Mouse (Mus musculus) liver, adult 2 months (tissue): ENCODE data around the gene Map3k15. TPM values are rescaled to one million over a fixed set of nuclear protein-coding genes. Genes with fewer than 3 reads are reported as not detected.

Experiments used
- DNase-seq: peaks from one replicate; pipeline ENCODE4 v3.0.0-alpha.2; 2011; ENCODE audit warnings: low read depth, low spot score; ENCODE audit errors: extremely low read depth
- H3K27ac ChIP-seq: fragments of 200-500 bp; replicated peaks from 2 replicates; pipeline ENCODE4 v1.5.1; 2012; ENCODE audit warnings: low read depth, mild to moderate bottlenecking, control low read depth, inconsistent platforms, low read length; ENCODE audit not compliant: insufficient read depth
- H3K27me3 ChIP-seq: fragments of 200-500 bp; 2 replicates; pipeline ENCODE4 v1.6.1; 2012; ENCODE audit warnings: mild to moderate bottlenecking, moderate library complexity, low read length, inconsistent platforms; ENCODE audit not compliant: control insufficient read depth, insufficient read depth
- H3K36me3 ChIP-seq: fragments of 200-500 bp; 2 replicates; pipeline ENCODE4 v1.6.1; 2012; ENCODE audit warnings: low read length, inconsistent platforms; ENCODE audit not compliant: control insufficient read depth, insufficient read depth
- H3K4me1 ChIP-seq: fragments of 200-500 bp; 2 replicates; pipeline ENCODE4 v1.6.1; 2011; ENCODE audit warnings: low read length; ENCODE audit not compliant: control insufficient read depth, insufficient read depth
- H3K4me3 ChIP-seq: fragments of 200-500 bp; 2 replicates; pipeline ENCODE4 v1.5.1; 2011; ENCODE audit warnings: low read depth, mild to moderate bottlenecking, control low read depth, low read length, moderate library complexity; ENCODE audit not compliant: insufficient read depth
- H3K79me2 ChIP-seq: fragments of 200-500 bp; 2 replicates; pipeline ENCODE4 v1.6.1; 2012; ENCODE audit warnings: inconsistent platforms, mild to moderate bottlenecking, low read length, moderate library complexity; ENCODE audit not compliant: control insufficient read depth, insufficient read depth
- H3K9ac ChIP-seq: fragments of 200-500 bp; 2 replicates; pipeline ENCODE4 v1.6.1; 2012; ENCODE audit warnings: low read depth, mild to moderate bottlenecking, control low read depth, inconsistent platforms, low read length
- CTCF ChIP-seq: fragments of 200-500 bp; IDR thresholded peaks from 2 replicates; pipeline ENCODE4 v1.5.1; 2011; ENCODE audit warnings: low read depth, low read length, control low read depth
- POLR2A ChIP-seq: fragments of 200-500 bp; IDR thresholded peaks from 2 replicates; pipeline ENCODE4 v1.6.1; 2011; ENCODE audit warnings: low read length, control low read depth; ENCODE audit not compliant: insufficient read depth; ENCODE audit errors: extremely low read depth
- WGBS: fragments of 180-500 bp; shearing (Covaris S2); methylation state at CpG from one replicate; pipeline ENCODE4 v1.1.7; 2018; 5-methylcytosine and 5-hydroxymethylcytosine counted together
- polyA plus RNA-seq: library from polyadenylated mRNA; depleted of rRNA; stranded (reverse); fragments of >200 nt; gene quantifications from 2 replicates; pipeline ENCODE4 v1.2.3, GENCODE M21; 2012
- total RNA-seq: library from RNA; depleted of rRNA; stranded (reverse); fragments of >200 nt; gene quantifications from 2 replicates; pipeline ENCODE4 v1.2.3, GENCODE M21; 2014

Map3k15 gene
- total and polyA plus RNA-seq, 2 experiments: 0.17 to 0.37 TPM

GRCm38 (mm10) chrX:160107817-160108216, 119.6 kb downstream of the Map3k15 start:
- Histone ChIP-seq H3K4me1 (no peaks in the 10 kb centered on the region), H3K27ac (no peak overlapping the region), H3K36me3 (no peaks in the 10 kb centered on the region), H3K27me3 (no peaks in the 10 kb centered on the region), H3K9ac (no peak overlapping the region), H3K4me3 (no peak overlapping the region), H3K79me2 (no peaks in the 10 kb centered on the region)
- TF ChIP-seq POLR2A: no peak
- no peak for TF ChIP-seq CTCF
- 80% methylated on average over 4 of the region's 4 CpGs for WGBS
- no peak for DNase-seq

DNA sequence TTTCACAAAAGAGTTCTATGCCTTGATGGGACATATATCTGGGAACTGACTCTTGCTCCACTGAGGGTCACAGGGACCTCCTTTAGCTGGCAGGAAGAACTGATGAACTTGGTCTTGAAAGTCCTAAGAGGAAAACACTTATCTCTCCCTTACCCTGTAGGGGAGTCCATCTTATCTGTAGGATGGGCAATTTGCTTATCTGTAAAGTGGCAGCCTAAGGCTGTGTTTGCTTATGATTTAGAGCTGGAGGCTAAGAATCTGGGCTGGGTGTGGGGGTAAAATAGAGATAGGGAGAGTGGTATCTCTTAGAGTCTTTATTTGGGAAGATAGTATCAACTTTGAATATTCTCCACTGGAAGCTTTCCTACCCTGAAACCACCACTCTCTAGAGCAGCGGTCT, 125.5 kb downstream of the Map3k15 start:
- DNase-seq: no peak
- Histone ChIP-seq H3K4me3 (no peak overlapping the region), H3K4me1 (no peaks in the 10 kb centered on the region), H3K27me3 (no peaks in the 10 kb centered on the region), H3K27ac (no peak overlapping the region), H3K79me2 (no peaks in the 10 kb centered on the region), H3K9ac (no peak overlapping the region), H3K36me3 (no peaks in the 10 kb centered on the region; the same call in 1 of the 2 replicates)
- WGBS: 95% methylated on average over 1 of the region's 1 CpGs
- TF ChIP-seq CTCF (no peak), POLR2A (no peak)

- Histone ChIP-seq H3K79me2 (no peaks in the 10 kb centered on the region), H3K9ac (no peak overlapping the region), H3K4me3 (no peak overlapping the region), H3K36me3 (peaks cover 2% of the 10 kb centered on the region; the same call in 1 of the 2 replicates), H3K27ac (no peak overlapping the region), H3K4me1 (no peaks in the 10 kb centered on the region), H3K27me3 (no peaks in the 10 kb centered on the region)
- no peak for DNase-seq
- TF ChIP-seq CTCF (no peak), POLR2A (no peak)
Measured at GRCm38 (mm10) chrX:160116074-160116473, 127.8 kb downstream of the Map3k15 start.

GRCm38 (mm10) chrX:160116658-160117057, 128.4 kb downstream of the Map3k15 start:
- Histone ChIP-seq H3K36me3 (peaks cover 4% of the 10 kb centered on the region; the same call in 1 of the 2 replicates), H3K27ac (no peak overlapping the region), H3K4me1 (no peaks in the 10 kb centered on the region), H3K4me3 (no peak overlapping the region), H3K79me2 (no peaks in the 10 kb centered on the region), H3K27me3 (no peaks in the 10 kb centered on the region), H3K9ac (no peak overlapping the region)
- 54% methylated on average over 3 of the region's 3 CpGs for WGBS
- TF ChIP-seq CTCF (peak; percentile 69), POLR2A (no peak)
- DNase-seq: peak; percentile 32

GRCm38 (mm10) chrX:160134136-160134843, 146.1 kb downstream of the Map3k15 start:
- 55% methylated on average over 11 of the region's 11 CpGs for WGBS
- Histone ChIP-seq H3K4me1 (peaks cover 11% of the 10 kb centered on the region; the same call in 1 of the 2 replicates), H3K36me3 (peaks cover 13% of the 10 kb centered on the region), H3K9ac (no peak overlapping the region), H3K27ac (no peak overlapping the region), H3K27me3 (no peaks in the 10 kb centered on the region), H3K79me2 (peaks cover 2% of the 10 kb centered on the region; the same call in 1 of the 2 replicates), H3K4me3 (no peak overlapping the region)
- DNase-seq: peak; percentile 70
- TF ChIP-seq POLR2A: no peak
- TF ChIP-seq CTCF: no peak

DNA sequence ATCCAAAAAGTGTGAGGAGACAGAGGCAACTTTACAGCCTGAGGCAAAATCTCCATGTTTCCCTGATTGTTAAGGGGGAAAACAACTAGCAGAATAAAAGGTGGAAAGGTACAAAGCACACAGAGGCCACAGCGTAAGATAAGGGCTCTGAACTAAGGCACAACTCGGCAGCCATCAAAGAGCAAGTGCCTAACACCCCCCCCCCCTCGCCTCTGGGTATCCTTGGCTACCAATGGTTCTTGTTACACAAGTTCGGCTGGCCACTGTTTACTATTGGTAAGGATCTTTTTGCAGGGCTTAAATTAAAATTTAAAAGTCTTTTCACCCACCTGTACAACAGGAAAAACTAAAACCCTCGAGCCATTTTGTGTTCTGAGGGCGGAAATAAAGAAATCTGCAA, 147.5 kb downstream of the Map3k15 start:
- Histone ChIP-seq H3K27ac (no peak overlapping the region), H3K36me3 (peaks cover 3% of the 10 kb centered on the region; the same call in 1 of the 2 replicates), H3K27me3 (no peaks in the 10 kb centered on the region), H3K9ac (no peak overlapping the region), H3K79me2 (peaks cover 2% of the 10 kb centered on the region; the same call in 1 of the 2 replicates), H3K4me1 (peaks cover 11% of the 10 kb centered on the region; the same call in 1 of the 2 replicates), H3K4me3 (no peak overlapping the region)
- peak; percentile 20 for DNase-seq
- TF ChIP-seq CTCF (no peak), POLR2A (no peak)
- 24% methylated on average over 6 of the region's 6 CpGs for WGBS
